31 mouse cellular contexts compared by ENCODE assay signal in the genomic region with DNA sequence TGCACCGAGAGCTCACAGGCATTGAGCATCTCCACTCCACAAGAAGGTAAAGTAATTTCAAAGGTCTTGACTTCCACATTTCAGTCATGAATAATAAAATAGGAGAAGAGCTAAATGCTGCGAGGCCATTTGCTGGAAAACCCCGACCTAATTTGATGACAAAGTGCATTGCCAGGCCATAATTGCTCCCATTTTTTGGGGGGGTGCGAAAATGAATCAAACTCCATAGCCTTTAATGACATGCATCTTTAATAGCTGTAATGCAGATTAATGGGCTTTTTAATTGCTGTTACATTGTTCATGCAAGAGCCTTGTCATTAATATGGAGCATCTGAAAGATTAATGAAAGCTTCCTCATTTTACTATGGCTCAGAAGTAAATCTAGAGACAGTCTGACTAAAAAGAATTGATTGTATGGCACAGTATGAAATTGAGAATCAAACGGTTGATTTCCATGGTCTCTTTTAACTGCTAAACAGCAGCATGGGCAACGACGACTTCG.
A peak's percentile ranks its signal among the peaks of the same experiment; 100 is the strongest.
DNase-seq lines count a peak whose midpoint lies in the region; ATAC-seq and TF ChIP-seq lines count a peak whose summit lies in the region.
"Had no signal": no experiment of that assay in that cellular context is flagged by ENCODE, and none has a peak within 500 bp of the region (broad histone marks: within the 10 kb centered on the region; RNA-seq: fewer than 3 reads in every experiment).

No protein-coding gene starts in this region.

- H3K9ac ChIP-seq in midbrain, embryonic 13.5 days (replicated peaks) = no peak overlapping the region
- H3K9ac ChIP-seq in midbrain, embryonic 11.5 days (ENCODE audit: low read length) = no peak overlapping the region
- H3K9ac ChIP-seq: embryonic facial prominence, embryonic 15.5 days; heart, embryonic 12.5 days; limb, embryonic 12.5 days; liver, embryonic 15.5 days; lung, embryonic 14.5 days; stomach, embryonic 15.5 days had no signal

- WGBS in midbrain, embryonic 13.5 days = 57% methylated on average over 8 of the region's 8 CpGs
- WGBS in midbrain, embryonic 11.5 days = 79% methylated on average over 8 of the region's 8 CpGs

- H3K4me3 ChIP-seq in midbrain, embryonic 13.5 days (replicated peaks) = no peak overlapping the region
- H3K4me3 ChIP-seq in midbrain, embryonic 11.5 days (ENCODE audit: low read depth, low read length) = no peak overlapping the region
- H3K4me3 ChIP-seq: embryonic facial prominence, embryonic 10.5 days; embryonic facial prominence, embryonic 15.5 days; heart, embryonic 12.5 days; layer of hippocampus, adult 2 months; left cerebral cortex, adult 2 months; limb, embryonic 12.5 days; liver, embryonic 15.5 days; myocyte; stomach, embryonic 15.5 days had no signal

- 0 out of 2 replicates have a peak overlapping the region, but pooled peaks have one; percentile 21 for H3K27ac ChIP-seq in midbrain, embryonic 13.5 days
- no peak overlapping the region for H3K27ac ChIP-seq in midbrain, embryonic 11.5 days (ENCODE audit: low read depth, low read length)
- H3K27ac ChIP-seq: embryonic facial prominence, embryonic 10.5 days; embryonic facial prominence, embryonic 15.5 days; layer of hippocampus, adult 2 months; left cerebral cortex, adult 2 months; limb, embryonic 12.5 days; liver, embryonic 15.5 days; stomach, embryonic 15.5 days had no signal

- no peak for TF ChIP-seq CTCF in brain, embryonic 14.5 days (IDR thresholded peaks at IDR 0.05; ENCODE audit: borderline replicate concordance, extremely low read depth, insufficient read depth, insufficient read length)

- no peak for TF ChIP-seq POLR2A in brain, embryonic 14.5 days (IDR thresholded peaks at IDR 0.05; ENCODE audit: borderline replicate concordance, extremely low read depth, insufficient read depth, insufficient read length, poor library complexity, severe bottlenecking)

- no peak for ATAC-seq in midbrain, embryonic 13.5 days
- no peak for ATAC-seq in midbrain, embryonic 11.5 days (ENCODE audit: low FRiP score)
- ATAC-seq in megakaryocyte progenitor cell, adult 5-6 weeks (replicated peaks; ENCODE audit: poor library complexity) = no peak
- ATAC-seq: midbrain, embryonic 16.5 days had no signal

- H3K4me2 ChIP-seq in midbrain, embryonic 13.5 days (replicated peaks) = no peak overlapping the region
- no peak overlapping the region for H3K4me2 ChIP-seq in midbrain, embryonic 11.5 days
- H3K4me2 ChIP-seq: embryonic facial prominence, embryonic 15.5 days; heart, embryonic 12.5 days; limb, embryonic 12.5 days; liver, embryonic 15.5 days; lung, embryonic 14.5 days; stomach, embryonic 15.5 days had no signal

- 0 out of 2 replicates have a peak, but pooled peaks cover 3% of the 10 kb centered on the region for H3K4me1 ChIP-seq in midbrain, embryonic 13.5 days (replicated peaks)
- H3K4me1 ChIP-seq in midbrain, embryonic 11.5 days (ENCODE audit: control insufficient read depth, insufficient read depth, low read length) = no peaks in the 10 kb centered on the region
- H3K4me1 ChIP-seq: embryonic facial prominence, embryonic 10.5 days; embryonic facial prominence, embryonic 15.5 days; heart, embryonic 12.5 days; limb, embryonic 12.5 days; liver, embryonic 15.5 days; stomach, embryonic 15.5 days had no signal

- no peaks in the 10 kb centered on the region for H3K9me3 ChIP-seq in midbrain, embryonic 13.5 days
- no peaks in the 10 kb centered on the region for H3K9me3 ChIP-seq in midbrain, embryonic 11.5 days (ENCODE audit: control insufficient read depth, low read length)
- H3K9me3 ChIP-seq: embryonic facial prominence, embryonic 10.5 days; embryonic facial prominence, embryonic 15.5 days; limb, embryonic 12.5 days; liver, embryonic 15.5 days; stomach, embryonic 15.5 days had no signal

- no peaks in the 10 kb centered on the region for H3K36me3 ChIP-seq in midbrain, embryonic 13.5 days
- no peaks in the 10 kb centered on the region for H3K36me3 ChIP-seq in midbrain, embryonic 11.5 days (ENCODE audit: control insufficient read depth, insufficient read depth, low read length)
- H3K36me3 ChIP-seq: embryonic facial prominence, embryonic 10.5 days; embryonic facial prominence, embryonic 15.5 days; heart, embryonic 12.5 days; limb, embryonic 12.5 days; liver, embryonic 15.5 days; stomach, embryonic 15.5 days had no signal

- H3K27me3 ChIP-seq in midbrain, embryonic 13.5 days = no peaks in the 10 kb centered on the region
- H3K27me3 ChIP-seq in midbrain, embryonic 11.5 days (ENCODE audit: control insufficient read depth, insufficient read depth, low read length) = no peaks in the 10 kb centered on the region
- H3K27me3 ChIP-seq: CH12.LX; embryonic facial prominence, embryonic 15.5 days; heart, embryonic 12.5 days; limb, embryonic 12.5 days; liver, embryonic 15.5 days; stomach, embryonic 15.5 days had no signal

- peak; percentile 42 for DNase-seq in heart, adult 11 months
- no peak for DNase-seq in heart, adult 9 months (ENCODE audit: low spot score in 2 of 2)
- DNase-seq in midbrain, embryonic 11.5 days (ENCODE audit: low spot score, missing footprints) = no peak
- DNase-seq in Muller cell, postnatal 12 days (ENCODE audit: inconsistent ontology term) = peak; percentile 67
- peak; percentile 69 for DNase-seq in brain, embryonic 14.5 days (ENCODE audit: low read depth)
- no peak for DNase-seq in thymus, postnatal 4 days
- DNase-seq: adrenal gland, adult 8-10 months; B cell, adult 2 months; cerebellum, adult 8-10 months; cerebellum, postnatal 25 days; gastrocnemius, postnatal 25 days; heart, adult 18-20 months; heart, postnatal 4 days; kidney, adult 2 months; kidney, postnatal 36 days; lung, embryonic 14.5 days; lung, postnatal 14 days; right cerebral cortex, postnatal 25 days had no signal

Comparison
In these comparisons a context has a peak if more than half of its experiments do, and no peak if none do; other contexts are left out.
1. DNase-seq: peak in heart, adult 11 months (single experiment), Muller cell, postnatal 12 days (single experiment) and brain, embryonic 14.5 days (single experiment); none in heart, adult 9 months (0 of 2), midbrain, embryonic 11.5 days (single experiment) and thymus, postnatal 4 days (single experiment).